In the genomic region with DNA sequence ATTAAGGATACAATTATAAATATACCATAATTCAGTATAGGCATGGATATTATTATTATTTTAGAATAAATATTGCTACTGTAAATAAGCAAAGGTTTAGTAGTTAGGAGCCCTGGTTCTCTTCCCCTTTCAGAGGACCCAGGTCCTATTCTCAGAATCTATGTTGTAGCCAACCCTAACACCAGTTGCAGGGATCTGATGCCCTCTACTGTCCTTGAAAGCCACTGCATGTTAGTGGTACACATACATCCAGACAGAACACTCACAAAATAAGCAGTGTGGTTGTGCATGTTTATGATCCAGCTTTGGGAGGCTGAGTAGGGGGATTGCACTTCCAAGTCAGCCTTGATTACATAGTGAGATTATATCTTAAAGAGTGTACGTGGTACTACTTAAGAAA, we compare ENCODE assay signal across 10 mouse cellular contexts. TPM values are rescaled to one million over a fixed set of nuclear protein-coding genes. Genes with fewer than 3 reads are reported as not detected.
DNase-seq lines count a peak whose midpoint lies in the region; ATAC-seq and TF ChIP-seq lines count a peak whose summit lies in the region.
"Had no signal": no experiment of that assay in that cellular context is flagged by ENCODE, and none has a peak within 500 bp of the region (broad histone marks: within the 10 kb centered on the region; RNA-seq: fewer than 3 reads in every experiment).

No protein-coding gene starts in this region.

- TF ChIP-seq POLR2A in MEL (IDR thresholded peaks at IDR 0.05; ENCODE audit: control insufficient read depth in 1 of 2, insufficient read depth in 1 of 2, low read depth in 1 of 2, low read length in 2 of 2, poor library complexity in 1 of 2), result no peak

- WGBS in kidney, postnatal 0 days, result 70% methylated on average over 1 of the region's 1 CpGs
- WGBS in kidney, embryonic 15.5 days, result 69% methylated on average over 1 of the region's 1 CpGs
- WGBS in forebrain, embryonic 12.5 days, result 85% methylated on average over 1 of the region's 1 CpGs

- H3K79me2 ChIP-seq in MEL (ENCODE audit: control insufficient read depth, insufficient read depth, low read length, poor library complexity), result peaks cover 28% of the 10 kb centered on the region

- H3K9me3 ChIP-seq in kidney, postnatal 0 days (replicated peaks; ENCODE audit: low read length), result no peaks in the 10 kb centered on the region
- no peaks in the 10 kb centered on the region for H3K9me3 ChIP-seq in kidney, embryonic 15.5 days (replicated peaks)
- no peaks in the 10 kb centered on the region for H3K9me3 ChIP-seq in MEL (replicated peaks; ENCODE audit: insufficient read depth, low read length)
- H3K9me3 ChIP-seq in forebrain, embryonic 12.5 days, result no peaks in the 10 kb centered on the region
- H3K9me3 ChIP-seq: embryonic facial prominence, embryonic 15.5 days; limb, embryonic 13.5 days had no signal

- H3K4me2 ChIP-seq in kidney, postnatal 0 days (ENCODE audit: low read length), result no peak overlapping the region
- H3K4me2 ChIP-seq in kidney, embryonic 15.5 days, result no peak overlapping the region
- H3K4me2 ChIP-seq in forebrain, embryonic 12.5 days, result no peak overlapping the region
- H3K4me2 ChIP-seq: embryonic facial prominence, embryonic 15.5 days; limb, embryonic 13.5 days had no signal

- TF ChIP-seq RAD21 in MEL (IDR thresholded peaks at IDR 0.05; ENCODE audit: low read depth, low read length), result peak; percentile 90

- peaks cover 46% of the 10 kb centered on the region for H3K36me3 ChIP-seq in kidney, postnatal 0 days (ENCODE audit: insufficient read depth, low read length)
- H3K36me3 ChIP-seq in kidney, embryonic 15.5 days, result peaks cover 75% of the 10 kb centered on the region
- peaks cover 2 to 39% of the 10 kb centered on the region in 2 experiments; a peak in 3 of 4 replicates for H3K36me3 ChIP-seq in MEL (ENCODE audit: control insufficient read depth in 1 of 2, insufficient read depth in 2 of 2, low read length in 2 of 2)
- H3K36me3 ChIP-seq in forebrain, embryonic 12.5 days (replicated peaks), result peaks cover 58% of the 10 kb centered on the region

- TF ChIP-seq CTCF in kidney, postnatal 0 days (IDR thresholded peaks at IDR 0.05; ENCODE audit: low read depth), result peak; percentile 72
- TF ChIP-seq CTCF in MEL (IDR thresholded peaks at IDR 0.05 in 2 of 3, conservative IDR thresholded peaks at IDR 0.05 in 1 of 3; ENCODE audit: control insufficient read depth in 1 of 3, insufficient read depth in 1 of 3, low read depth in 2 of 3, low read length in 3 of 3, poor library complexity in 1 of 3, severe bottlenecking in 1 of 3), result peak; percentile 53 to 91 (median 76)

- ATAC-seq in kidney, postnatal 0 days (replicated peaks; ENCODE audit: low FRiP score, low read depth), result no peak
- ATAC-seq in kidney, embryonic 15.5 days (replicated peaks; ENCODE audit: low FRiP score), result no peak
- peak; percentile 87 for ATAC-seq in monocyte, adult 5-6 weeks (replicated peaks; ENCODE audit: insufficient number of reproducible peaks, low FRiP score, low TSS enrichment, poor library complexity, severe bottlenecking)
- ATAC-seq in cerebellum, adult (ENCODE audit: insufficient number of reproducible peaks, low FRiP score, low TSS enrichment), result no peak
- ATAC-seq in forebrain, embryonic 12.5 days (ENCODE audit: low FRiP score), result no peak

- no peak overlapping the region for H3K9ac ChIP-seq in kidney, postnatal 0 days (ENCODE audit: low read depth, low read length)
- no peak overlapping the region for H3K9ac ChIP-seq in kidney, embryonic 15.5 days
- no peak overlapping the region for H3K9ac ChIP-seq in MEL (ENCODE audit: control insufficient read depth, low read depth, low read length, poor library complexity, severe bottlenecking)
- H3K9ac ChIP-seq in forebrain, embryonic 12.5 days, result no peak overlapping the region
- H3K9ac ChIP-seq: embryonic facial prominence, embryonic 15.5 days; limb, embryonic 13.5 days had no signal

- H3K4me1 ChIP-seq in kidney, postnatal 0 days (replicated peaks; ENCODE audit: insufficient read depth, low read length), result no peaks in the 10 kb centered on the region
- no peaks in the 10 kb centered on the region for H3K4me1 ChIP-seq in kidney, embryonic 15.5 days
- peaks cover 0 to 7% of the 10 kb centered on the region in 2 experiments; a peak in 1 of 4 replicates for H3K4me1 ChIP-seq in MEL (ENCODE audit: control insufficient read depth in 1 of 2, insufficient read depth in 2 of 2, low read length in 2 of 2)
- no peaks in the 10 kb centered on the region for H3K4me1 ChIP-seq in forebrain, embryonic 12.5 days
- H3K4me1 ChIP-seq: embryonic facial prominence, embryonic 15.5 days; limb, embryonic 13.5 days had no signal

- no peak for TF ChIP-seq EP300 in MEL (IDR thresholded peaks at IDR 0.05; ENCODE audit: low read depth in 1 of 2, low read length in 2 of 2)

- no peaks in the 10 kb centered on the region for H3K27me3 ChIP-seq in kidney, postnatal 0 days (ENCODE audit: insufficient read depth, low read length)
- H3K27me3 ChIP-seq in kidney, embryonic 15.5 days, result no peaks in the 10 kb centered on the region
- H3K27me3 ChIP-seq in MEL (ENCODE audit: control insufficient read depth in 1 of 2, insufficient read depth in 2 of 2, low read length in 2 of 2), result no peaks in the 10 kb centered on the region
- H3K27me3 ChIP-seq in forebrain, embryonic 12.5 days, result no peaks in the 10 kb centered on the region
- H3K27me3 ChIP-seq: embryonic facial prominence, embryonic 15.5 days; limb, embryonic 13.5 days had no signal

- DNase-seq in kidney, postnatal 0 days (ENCODE audit: low spot score), result peak; percentile 49
- peak; percentile 80 for DNase-seq in MEL (ENCODE audit: low read depth, low spot score)
- peak; percentile 16 for DNase-seq in embryo, embryonic 9.5 days (ENCODE audit: extremely low spot score)
- DNase-seq in cerebellum, postnatal 4 days (ENCODE audit: low spot score in 2 of 2), result no peak

- H3K27ac ChIP-seq in kidney, postnatal 0 days, result no peak overlapping the region
- no peak overlapping the region for H3K27ac ChIP-seq in kidney, embryonic 15.5 days
- H3K27ac ChIP-seq in MEL (ENCODE audit: control insufficient read depth, low read depth, low read length), result no peak overlapping the region
- H3K27ac ChIP-seq in forebrain, embryonic 12.5 days, result no peak overlapping the region
- H3K27ac ChIP-seq: embryonic facial prominence, embryonic 15.5 days; limb, embryonic 13.5 days had no signal

- H3K4me3 ChIP-seq in kidney, postnatal 0 days (replicated peaks; ENCODE audit: low read depth, low read length), result no peak overlapping the region
- no peak overlapping the region for H3K4me3 ChIP-seq in kidney, embryonic 15.5 days (replicated peaks)
- no peak overlapping the region for H3K4me3 ChIP-seq in MEL (ENCODE audit: control insufficient read depth in 1 of 2, insufficient read depth in 1 of 2, low read depth in 2 of 2, low read length in 2 of 2)
- H3K4me3 ChIP-seq in forebrain, embryonic 12.5 days (replicated peaks), result no peak overlapping the region
- H3K4me3 ChIP-seq: embryonic facial prominence, embryonic 15.5 days; limb, embryonic 13.5 days had no signal

TF ChIP-seq in MEL, 35 proteins besides CTCF, POLR2A, EP300 and RAD21:
- TF ChIP-seq SMC3 (IDR thresholded peaks at IDR 0.05; ENCODE audit: low read depth, low read length) (peak; percentile 86), ZC3H11A (IDR thresholded peaks at IDR 0.05; ENCODE audit: low read depth, low read length) (peak; percentile 80), POLR2AphosphoS2 (IDR thresholded peaks at IDR 0.05; ENCODE audit: low read length) (no peak), HCFC1 (IDR thresholded peaks at IDR 0.05; ENCODE audit: low read depth, low read length) (no peak), ZKSCAN1 (IDR thresholded peaks at IDR 0.05; ENCODE audit: low read depth, low read length) (no peak), MXI1 (IDR thresholded peaks at IDR 0.05; ENCODE audit: low read depth, low read length) (no peak), ELF1 (IDR thresholded peaks at IDR 0.05; ENCODE audit: low read depth, low read length) (no peak), E2F4 (IDR thresholded peaks at IDR 0.05; ENCODE audit: borderline replicate concordance, low read depth, low read length) (no peak), NRF1 (IDR thresholded peaks at IDR 0.05; ENCODE audit: insufficient read depth, low read depth, low read length, poor library complexity, severe bottlenecking) (no peak), SIN3A (IDR thresholded peaks at IDR 0.05; ENCODE audit: low read length) (peak; percentile 19; the same call in 1 of the 2 replicates), MEF2A (IDR thresholded peaks at IDR 0.05; ENCODE audit: extremely low read depth, insufficient replicate concordance, low read depth, low read length, poor library complexity, severe bottlenecking) (no peak)

RNA-seq across cellular contexts. Expression of a gene that starts 21.5 kb away (rescaled TPM):
- 9.4 and 11.2 TPM in 2 replicates for polyA plus RNA-seq in kidney, postnatal 0 days (2015; fragmentation: Nextera tagmentation; extraction: Ambion mirVana)
- 18.6 and 19.0 TPM in 2 replicates for polyA plus RNA-seq in kidney, embryonic 15.5 days (2015; fragmentation: Nextera tagmentation; extraction: Ambion mirVana)
- total RNA-seq in MEL (2012; rRNA removed), result 11.6 and 13.4 TPM in 2 replicates
- 10 to 100 TPM; 32.3 to 45.2 TPM for polyA plus RNA-seq in MEL (2012; ENCODE audit: insufficient read depth in 1 of 2, insufficient read length in 2 of 2, low read depth in 1 of 2, low replicate concordance in 2 of 2, missing spikeins in 1 of 2)
- total RNA-seq in monocyte, adult 5-6 weeks (2017), result 62.5 to 122 TPM (median 65.7 TPM) in 3 replicates
- polyA plus RNA-seq in forebrain, embryonic 12.5 days (2016; fragmentation: Nextera tagmentation; extraction: Ambion mirVana), result 26.0 and 27.2 TPM in 2 replicates

RNA-seq across cellular contexts. Expression of a gene that starts 57.1 kb away (rescaled TPM):
- polyA plus RNA-seq in kidney, postnatal 0 days (2015; fragmentation: Nextera tagmentation; extraction: Ambion mirVana), result 13.5 and 16.5 TPM in 2 replicates
- 23.1 and 26.3 TPM in 2 replicates for polyA plus RNA-seq in kidney, embryonic 15.5 days (2015; fragmentation: Nextera tagmentation; extraction: Ambion mirVana)
- total RNA-seq in MEL (2012; rRNA removed), result 47.4 and 56.7 TPM in 2 replicates
- polyA plus RNA-seq in MEL (2012; ENCODE audit: insufficient read depth in 1 of 2, insufficient read length in 2 of 2, low read depth in 1 of 2, low replicate concordance in 2 of 2, missing spikeins in 1 of 2), result 10 to 100 TPM in 1 of 2 experiments, not detected in 1; 58.1 TPM
- total RNA-seq in monocyte, adult 5-6 weeks (2017), result 13.0 to 31.2 TPM (median 13.7 TPM) in 3 replicates
- polyA plus RNA-seq in forebrain, embryonic 12.5 days (2016; fragmentation: Nextera tagmentation; extraction: Ambion mirVana), result 36.8 and 39.6 TPM in 2 replicates

Comparison
In these comparisons a context has a peak if more than half of its experiments do, and no peak if none do; other contexts are left out.
1. DNase-seq: peak in kidney, postnatal 0 days (single experiment), MEL (single experiment) and embryo, embryonic 9.5 days (single experiment); none in cerebellum, postnatal 4 days (0 of 2).